Mouse (Mus musculus): ENCODE measurements at regions not wholly inside any gene's neighbourhood (a gene's known extent, or its start where the extent isn't known, plus 50 kb on each side); places are given as distances from the start of the nearest gene placed in this dataset.

GRCm38 (mm10) chr1:73516441-73516840, 500.7 kb upstream of the Tnp1 start:
- no peak for TF ChIP-seq GATA4 (IDR thresholded peaks at IDR 0.05; ENCODE audit: insufficient replicate concordance, low read length)

- no peak for TF ChIP-seq GATA4 (IDR thresholded peaks at IDR 0.05; ENCODE audit: insufficient replicate concordance, low read length)
Measured at GRCm38 (mm10) chr1:73515781-73516180, 500.1 kb upstream of the Tnp1 start.

GRCm38 (mm10) chr1:73513822-73514221, 498.1 kb upstream of the Tnp1 start:
- no peak for TF ChIP-seq GATA4 (IDR thresholded peaks at IDR 0.05; ENCODE audit: insufficient replicate concordance, low read length)

DNA sequence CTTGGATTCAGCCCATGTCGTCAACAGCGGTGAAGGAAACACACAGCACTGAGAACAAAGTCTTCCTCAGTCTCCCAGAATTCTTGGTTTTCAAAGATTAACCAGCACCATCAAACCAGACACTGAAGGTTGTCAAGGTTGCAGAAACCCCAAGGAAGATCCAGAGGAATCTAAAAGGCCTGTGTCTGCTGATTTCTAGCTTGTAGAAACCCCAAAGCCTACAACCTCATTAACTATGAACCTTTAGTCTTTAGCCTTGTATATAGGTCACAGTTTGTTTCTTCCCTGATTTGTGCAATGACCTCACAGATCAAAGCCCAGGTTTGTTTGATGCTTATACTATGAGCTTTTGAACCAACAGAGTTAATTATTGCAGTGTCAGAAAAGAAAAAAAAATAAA, 497.1 kb upstream of the Tnp1 start:
- no peak for TF ChIP-seq GATA4 (IDR thresholded peaks at IDR 0.05; ENCODE audit: insufficient replicate concordance, low read length)

DNA sequence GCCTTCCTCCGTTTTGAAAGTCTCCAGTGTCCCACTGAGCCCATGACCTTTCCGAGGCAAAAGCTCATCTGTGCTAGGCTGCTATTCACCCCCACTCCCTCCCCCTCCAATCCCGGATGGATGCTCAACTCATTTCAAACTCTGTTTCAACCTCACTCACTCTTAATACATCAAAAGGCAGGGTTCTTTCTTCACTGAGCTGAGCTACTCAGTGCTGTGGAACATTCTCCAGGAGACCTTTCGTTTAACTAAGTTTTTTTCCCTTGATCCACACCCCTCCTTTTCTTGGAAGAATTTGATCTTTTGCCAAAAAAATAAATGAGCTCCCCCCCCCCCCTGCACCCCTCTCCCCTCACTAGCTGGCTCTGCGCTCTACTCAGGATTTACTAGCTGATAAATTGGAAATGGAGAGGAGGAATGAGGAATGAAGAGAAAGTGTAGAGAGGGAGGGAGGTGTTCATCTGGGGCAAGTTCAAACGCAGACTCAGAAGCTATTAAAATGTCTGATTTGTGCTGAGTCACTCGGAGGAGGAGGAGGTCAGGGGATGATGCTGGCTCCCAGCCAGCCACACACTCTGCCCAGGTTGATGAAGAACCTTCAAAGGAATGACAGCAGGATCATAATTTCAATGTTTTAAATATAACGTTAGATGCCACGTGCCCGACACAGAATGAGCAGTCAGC, 491.5 kb upstream of the Tnp1 start:
- TF ChIP-seq GATA4 (IDR thresholded peaks at IDR 0.05; ENCODE audit: insufficient replicate concordance, low read length) = no peak

DNA sequence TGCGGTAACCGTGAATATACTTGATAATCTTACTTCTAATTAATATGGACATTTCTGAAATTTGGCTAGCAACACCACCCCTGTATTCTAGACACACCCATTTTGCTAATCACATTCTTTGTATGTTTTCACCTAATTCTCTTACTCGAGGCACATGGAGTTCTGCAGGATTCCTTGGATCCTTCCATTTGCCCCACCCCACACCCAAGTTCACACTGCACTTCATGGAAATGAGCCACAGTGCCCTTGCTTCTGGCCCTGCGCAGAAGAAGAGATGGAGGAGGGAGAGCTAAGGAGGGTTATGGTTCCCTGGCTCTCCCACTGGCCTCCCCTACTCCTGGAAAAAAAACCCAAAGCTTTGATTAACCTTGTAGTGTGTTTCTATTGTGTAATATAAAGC, 487.9 kb upstream of the Tnp1 start:
- no peak for TF ChIP-seq GATA4 (IDR thresholded peaks at IDR 0.05; ENCODE audit: insufficient replicate concordance, low read length)

- TF ChIP-seq GATA4 (IDR thresholded peaks at IDR 0.05; ENCODE audit: insufficient replicate concordance, low read length) = no peak
Measured at GRCm38 (mm10) chr1:73500671-73501070, 485.0 kb upstream of the Tnp1 start.

DNA sequence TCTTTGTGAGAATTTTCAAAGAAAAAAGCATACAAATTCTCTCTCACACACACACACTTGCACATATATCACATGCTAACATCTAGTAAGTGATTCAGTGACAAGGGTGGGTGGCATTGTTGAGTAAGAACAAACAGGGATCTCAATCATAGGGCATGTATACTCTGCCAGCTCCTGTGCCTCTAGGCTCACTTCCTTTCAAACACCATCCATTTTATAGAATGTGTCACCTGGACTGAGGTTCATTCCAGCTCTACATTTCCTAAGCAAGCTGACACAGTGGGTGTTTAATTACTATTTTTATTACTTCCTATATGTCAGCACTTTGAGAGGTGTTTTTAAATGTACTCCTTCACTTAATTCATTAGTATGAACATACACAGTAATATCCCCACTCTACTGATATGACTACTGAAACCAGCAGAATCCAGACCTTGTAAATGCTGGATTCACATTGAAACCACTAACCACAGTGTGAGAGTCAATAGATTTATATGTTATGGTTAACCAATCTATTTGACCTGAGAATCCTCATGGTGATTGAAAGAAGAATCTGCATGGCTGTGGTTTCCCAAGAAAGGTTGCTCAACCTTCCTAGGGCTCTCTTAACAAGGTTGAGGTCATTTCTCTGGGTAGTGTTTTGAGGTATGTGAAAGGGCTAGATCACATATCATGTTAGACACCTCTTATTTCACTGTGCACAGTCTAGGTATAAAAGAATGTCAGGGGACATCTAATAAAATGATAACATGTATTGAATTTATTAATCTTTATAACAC, 480.5 kb upstream of the Tnp1 start:
- TF ChIP-seq GATA4 (IDR thresholded peaks at IDR 0.05; ENCODE audit: insufficient replicate concordance, low read length) = no peak

- no peak for TF ChIP-seq GATA4 (IDR thresholded peaks at IDR 0.05; ENCODE audit: insufficient replicate concordance, low read length)
Measured at GRCm38 (mm10) chr1:73481956-73482355, 466.2 kb upstream of the Tnp1 start.

DNA sequence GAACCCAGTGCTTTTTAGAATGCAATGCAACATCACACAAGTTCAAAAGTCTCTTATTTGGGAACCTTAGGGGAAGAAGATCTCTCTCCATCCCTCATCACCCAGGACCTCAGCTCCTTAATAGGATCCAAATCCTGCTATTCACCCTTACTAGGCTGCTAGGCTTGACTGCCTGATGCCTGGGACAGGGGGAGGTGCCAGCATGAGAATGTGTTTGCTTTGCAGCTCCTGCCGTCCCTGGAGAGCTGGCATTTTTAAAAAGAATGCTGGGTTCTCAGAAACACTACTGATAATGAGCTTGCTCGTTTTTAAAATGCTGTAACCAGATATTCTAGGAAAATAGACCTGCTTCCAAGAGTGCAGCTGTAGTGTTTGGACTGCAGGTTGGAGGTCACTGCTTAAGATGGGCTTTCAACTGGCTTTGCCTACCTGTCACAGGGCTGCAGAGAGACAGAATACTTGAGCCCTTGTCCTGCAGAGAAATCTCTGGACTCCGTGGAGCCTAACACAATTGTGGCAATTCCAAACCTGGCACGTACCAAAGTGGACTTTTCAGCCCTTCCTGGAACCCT, 463.7 kb upstream of the Tnp1 start:
- TF ChIP-seq GATA4 (IDR thresholded peaks at IDR 0.05; ENCODE audit: insufficient replicate concordance, low read length) = no peak

DNA sequence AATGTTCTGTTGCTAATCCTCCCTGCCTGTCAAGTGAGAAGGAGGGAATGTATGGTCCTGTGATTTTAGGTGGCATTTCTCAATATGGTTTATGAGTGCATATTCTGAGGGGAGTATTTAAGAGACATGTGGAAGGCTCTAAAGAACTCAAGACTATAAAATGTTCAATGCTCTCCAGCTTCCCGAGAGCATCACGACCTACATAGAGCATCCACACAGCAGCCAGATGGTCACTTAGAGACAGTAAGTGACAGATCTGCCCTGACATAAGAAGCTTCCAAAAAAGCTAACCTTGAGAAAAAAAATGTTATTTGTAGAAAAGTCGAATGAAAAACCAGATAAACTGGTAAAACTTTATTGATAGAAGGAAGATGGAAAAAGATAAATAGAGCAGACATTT, 444.9 kb upstream of the Tnp1 start:
- no peak for TF ChIP-seq GATA4 (IDR thresholded peaks at IDR 0.05; ENCODE audit: insufficient replicate concordance, low read length)

GRCm38 (mm10) chr1:73459754-73460534, 444.2 kb upstream of the Tnp1 start:
- no peak for TF ChIP-seq GATA4 (IDR thresholded peaks at IDR 0.05; ENCODE audit: insufficient replicate concordance, low read length)

GRCm38 (mm10) chr1:73457261-73457660, 441.6 kb upstream of the Tnp1 start:
- TF ChIP-seq GATA4 (IDR thresholded peaks at IDR 0.05; ENCODE audit: insufficient replicate concordance, low read length) = no peak

DNA sequence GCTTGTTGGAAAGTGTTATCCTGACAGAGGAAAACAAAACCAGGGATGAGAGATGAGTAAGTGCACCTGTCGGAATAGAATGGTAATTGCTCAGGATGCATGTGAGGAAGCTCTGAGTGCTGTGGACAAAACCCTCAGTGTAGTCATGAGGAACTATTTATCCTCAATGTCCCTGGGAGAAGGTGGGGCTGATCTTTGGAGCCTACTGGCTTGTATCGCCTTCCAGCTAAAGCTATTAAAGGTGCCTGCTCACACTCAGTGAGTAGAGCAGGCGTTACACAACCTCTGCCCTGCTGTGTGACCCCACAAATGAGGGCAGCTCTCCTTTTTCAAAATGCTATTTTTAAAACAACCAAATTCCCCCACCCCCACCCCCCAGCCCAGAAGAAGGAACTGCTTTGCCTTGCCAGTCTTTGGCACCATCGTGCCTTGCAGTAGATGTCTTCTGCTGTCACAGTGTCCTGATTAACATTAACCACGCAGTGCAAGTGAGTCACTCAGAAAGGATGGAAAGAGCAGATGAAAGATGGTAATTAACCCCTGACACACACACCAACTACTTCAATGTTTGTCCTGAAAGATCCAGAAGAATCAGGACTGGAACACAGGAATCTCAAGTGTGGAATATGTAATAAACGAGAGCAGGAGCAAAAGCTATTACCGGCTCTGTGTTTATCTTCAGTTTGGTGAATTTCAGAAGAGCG, 440.8 kb upstream of the Tnp1 start:
- TF ChIP-seq GATA4 (IDR thresholded peaks at IDR 0.05; ENCODE audit: insufficient replicate concordance, low read length) = no peak

Measured in liver, adult (tissue).